Mouse (Mus musculus): Measurements from ENCODE around the gene Cald1. TPM values are rescaled to one million over a fixed set of nuclear protein-coding genes. Genes with fewer than 3 reads are reported as not detected.

Cald1 gene
- polyA plus RNA-seq, 1 experiment from 2014 or later = 52.4 TPM

- WGBS = 84% methylated on average over 4 of the region's 4 CpGs
- no peaks in the 10 kb centered on the region for H3K36me3 ChIP-seq (replicated peaks; ENCODE audit: control insufficient read depth, insufficient read depth)
- H3K9ac ChIP-seq = no peak overlapping the region
- H3K9me3 ChIP-seq (ENCODE audit: control insufficient read depth, low read length) = no peaks in the 10 kb centered on the region
- no peak for ATAC-seq (ENCODE audit: low FRiP score)
- no peaks in the 10 kb centered on the region for H3K27me3 ChIP-seq (ENCODE audit: control insufficient read depth, insufficient read depth, low read length)
- H3K4me3 ChIP-seq (replicated peaks; ENCODE audit: low read length) = no peak overlapping the region
- H3K4me2 ChIP-seq (replicated peaks) = no peak overlapping the region
- no peak overlapping the region for H3K27ac ChIP-seq
- DNase-seq (ENCODE audit: low spot score) = no peak
- H3K4me1 ChIP-seq (replicated peaks; ENCODE audit: control insufficient read depth, insufficient read depth, low read length) = no peaks in the 10 kb centered on the region
These were observed 119.4 kb downstream of the Cald1 start for GRCm38 (mm10) chr6:34717651-34718050.

GRCm38 (mm10) chr6:34719141-34719680, 120.9 kb downstream of the Cald1 start:
- Histone ChIP-seq H3K9ac (no peak overlapping the region), H3K27me3 (ENCODE audit: control insufficient read depth, insufficient read depth, low read length) (no peaks in the 10 kb centered on the region), H3K4me1 (replicated peaks; ENCODE audit: control insufficient read depth, insufficient read depth, low read length) (no peaks in the 10 kb centered on the region), H3K4me3 (replicated peaks; ENCODE audit: low read length) (no peak overlapping the region), H3K27ac (no peak overlapping the region), H3K9me3 (ENCODE audit: control insufficient read depth, low read length) (no peaks in the 10 kb centered on the region), H3K36me3 (replicated peaks; ENCODE audit: control insufficient read depth, insufficient read depth) (no peaks in the 10 kb centered on the region), H3K4me2 (replicated peaks) (no peak overlapping the region)
- ATAC-seq (ENCODE audit: low FRiP score) (no peak), DNase-seq (ENCODE audit: low spot score) (no peak)
- 71% methylated on average over 6 of the region's 6 CpGs for WGBS

GRCm38 (mm10) chr6:34720447-34720846, 122.1 kb downstream of the Cald1 start:
- Histone ChIP-seq H3K9me3 (ENCODE audit: control insufficient read depth, low read length) (no peaks in the 10 kb centered on the region), H3K27me3 (ENCODE audit: control insufficient read depth, insufficient read depth, low read length) (no peaks in the 10 kb centered on the region), H3K9ac (no peak overlapping the region), H3K36me3 (replicated peaks; ENCODE audit: control insufficient read depth, insufficient read depth) (no peaks in the 10 kb centered on the region), H3K27ac (no peak overlapping the region), H3K4me2 (replicated peaks) (no peak overlapping the region), H3K4me3 (replicated peaks; ENCODE audit: low read length) (no peak overlapping the region), H3K4me1 (replicated peaks; ENCODE audit: control insufficient read depth, insufficient read depth, low read length) (no peaks in the 10 kb centered on the region)
- WGBS = 84% methylated on average over 4 of the region's 4 CpGs
- ATAC-seq (ENCODE audit: low FRiP score) (no peak), DNase-seq (ENCODE audit: low spot score) (no peak)

GRCm38 (mm10) chr6:34721740-34722139, 123.4 kb downstream of the Cald1 start:
- WGBS = 88% methylated on average over 6 of the region's 6 CpGs
- no peak overlapping the region for H3K9ac ChIP-seq
- 0 out of 2 replicates have a peak, but pooled peaks cover 1% of the 10 kb centered on the region for H3K4me1 ChIP-seq (replicated peaks; ENCODE audit: control insufficient read depth, insufficient read depth, low read length)
- no peak for DNase-seq (ENCODE audit: low spot score)
- no peak overlapping the region for H3K27ac ChIP-seq
- H3K27me3 ChIP-seq (ENCODE audit: control insufficient read depth, insufficient read depth, low read length) = no peaks in the 10 kb centered on the region
- no peaks in the 10 kb centered on the region for H3K36me3 ChIP-seq (replicated peaks; ENCODE audit: control insufficient read depth, insufficient read depth)
- H3K9me3 ChIP-seq (ENCODE audit: control insufficient read depth, low read length) = no peaks in the 10 kb centered on the region
- H3K4me3 ChIP-seq (replicated peaks; ENCODE audit: low read length) = no peak overlapping the region
- ATAC-seq (ENCODE audit: low FRiP score) = no peak
- no peak overlapping the region for H3K4me2 ChIP-seq (replicated peaks)

GRCm38 (mm10) chr6:34722660-34723059, 124.4 kb downstream of the Cald1 start:
- H3K4me1 ChIP-seq (replicated peaks; ENCODE audit: control insufficient read depth, insufficient read depth, low read length) = 0 out of 2 replicates have a peak, but pooled peaks cover 7% of the 10 kb centered on the region
- DNase-seq (ENCODE audit: low spot score) (no peak), ATAC-seq (ENCODE audit: low FRiP score) (no peak)
- no peak overlapping the region for H3K4me2 ChIP-seq (replicated peaks)
- no peak overlapping the region for H3K4me3 ChIP-seq (replicated peaks; ENCODE audit: low read length)
- H3K36me3 ChIP-seq (replicated peaks; ENCODE audit: control insufficient read depth, insufficient read depth) = no peaks in the 10 kb centered on the region
- WGBS = 83% methylated on average over 7 of the region's 7 CpGs
- no peak overlapping the region for H3K27ac ChIP-seq
- H3K9me3 ChIP-seq (ENCODE audit: control insufficient read depth, low read length) = no peaks in the 10 kb centered on the region
- H3K27me3 ChIP-seq (ENCODE audit: control insufficient read depth, insufficient read depth, low read length) = no peaks in the 10 kb centered on the region
- no peak overlapping the region for H3K9ac ChIP-seq

GRCm38 (mm10) chr6:34723250-34723904, 125.1 kb downstream of the Cald1 start:
- Histone ChIP-seq H3K27me3 (ENCODE audit: control insufficient read depth, insufficient read depth, low read length) (no peaks in the 10 kb centered on the region), H3K9ac (no peak overlapping the region), H3K4me2 (replicated peaks) (no peak overlapping the region), H3K4me1 (replicated peaks; ENCODE audit: control insufficient read depth, insufficient read depth, low read length) (0 out of 2 replicates have a peak, but pooled peaks cover 7% of the 10 kb centered on the region), H3K36me3 (replicated peaks; ENCODE audit: control insufficient read depth, insufficient read depth) (no peaks in the 10 kb centered on the region), H3K9me3 (ENCODE audit: control insufficient read depth, low read length) (no peaks in the 10 kb centered on the region), H3K4me3 (replicated peaks; ENCODE audit: low read length) (no peak overlapping the region), H3K27ac (no peak overlapping the region)
- DNase-seq (ENCODE audit: low spot score) (no peak), ATAC-seq (ENCODE audit: low FRiP score) (no peak)
- WGBS = 92% methylated on average over 10 of the region's 10 CpGs

- no peaks in the 10 kb centered on the region for H3K27me3 ChIP-seq (ENCODE audit: control insufficient read depth, insufficient read depth, low read length)
- no peak overlapping the region for H3K9ac ChIP-seq
- no peak overlapping the region for H3K4me3 ChIP-seq (replicated peaks; ENCODE audit: low read length)
- H3K9me3 ChIP-seq (ENCODE audit: control insufficient read depth, low read length) = no peaks in the 10 kb centered on the region
- DNase-seq (ENCODE audit: low spot score) = no peak
- H3K4me1 ChIP-seq (replicated peaks; ENCODE audit: control insufficient read depth, insufficient read depth, low read length) = 0 out of 2 replicates have a peak, but pooled peaks cover 7% of the 10 kb centered on the region
- H3K36me3 ChIP-seq (replicated peaks; ENCODE audit: control insufficient read depth, insufficient read depth) = no peaks in the 10 kb centered on the region
- H3K27ac ChIP-seq = no peak overlapping the region
- ATAC-seq (ENCODE audit: low FRiP score) = no peak
- no peak overlapping the region for H3K4me2 ChIP-seq (replicated peaks)
- 73% methylated on average over 1 of the region's 1 CpGs for WGBS
These were observed 127.4 kb downstream of the Cald1 start for GRCm38 (mm10) chr6:34725660-34726059.

- no peak for DNase-seq (ENCODE audit: low spot score)
- Histone ChIP-seq H3K4me2 (replicated peaks) (no peak overlapping the region), H3K9ac (no peak overlapping the region), H3K4me3 (replicated peaks; ENCODE audit: low read length) (no peak overlapping the region), H3K27ac (no peak overlapping the region), H3K9me3 (ENCODE audit: control insufficient read depth, low read length) (no peaks in the 10 kb centered on the region), H3K27me3 (ENCODE audit: control insufficient read depth, insufficient read depth, low read length) (no peaks in the 10 kb centered on the region), H3K36me3 (replicated peaks; ENCODE audit: control insufficient read depth, insufficient read depth) (no peaks in the 10 kb centered on the region), H3K4me1 (replicated peaks; ENCODE audit: control insufficient read depth, insufficient read depth, low read length) (0 out of 2 replicates have a peak, but pooled peaks cover 7% of the 10 kb centered on the region)
- WGBS = 64% methylated on average over 1 of the region's 1 CpGs
- no peak for ATAC-seq (ENCODE audit: low FRiP score)
These were observed 127.8 kb downstream of the Cald1 start for GRCm38 (mm10) chr6:34726104-34726503.

GRCm38 (mm10) chr6:34727316-34727983, 129.2 kb downstream of the Cald1 start:
- DNase-seq (ENCODE audit: low spot score) (no peak), ATAC-seq (ENCODE audit: low FRiP score) (no peak)
- Histone ChIP-seq H3K36me3 (replicated peaks; ENCODE audit: control insufficient read depth, insufficient read depth) (no peaks in the 10 kb centered on the region), H3K27ac (no peak overlapping the region), H3K4me2 (replicated peaks) (no peak overlapping the region), H3K9me3 (ENCODE audit: control insufficient read depth, low read length) (no peaks in the 10 kb centered on the region), H3K9ac (no peak overlapping the region), H3K27me3 (ENCODE audit: control insufficient read depth, insufficient read depth, low read length) (no peaks in the 10 kb centered on the region), H3K4me1 (replicated peaks; ENCODE audit: control insufficient read depth, insufficient read depth, low read length) (0 out of 2 replicates have a peak, but pooled peaks cover 7% of the 10 kb centered on the region), H3K4me3 (replicated peaks; ENCODE audit: low read length) (no peak overlapping the region)
- whole genome bisulfite sequencing = 88% methylated on average over 15 of the region's 15 CpGs
